Mouse (Mus musculus) gastrocnemius, adult 2 months (tissue): Measurements from ENCODE around the gene Hic1. TPM values are rescaled to one million over a fixed set of nuclear protein-coding genes. Genes with fewer than 3 reads are reported as not detected.
A peak's percentile ranks its signal among the peaks of the same experiment; 100 is the strongest.

ENCODE experiments used
- DNase-seq: peaks from one replicate; pipeline ENCODE4 v3.0.0; 2022
- H3K27ac ChIP-seq: fragments of 200-600 bp; 2 replicates; pipeline ENCODE4 v1.8.1; 2022; ENCODE audit warnings: mild to moderate bottlenecking
- H3K4me3 ChIP-seq: fragments of 200-600 bp; 2 replicates; pipeline ENCODE4 v1.8.1; 2022; ENCODE audit warnings: mild to moderate bottlenecking, moderate library complexity
- CTCF ChIP-seq: fragments of 200-600 bp; IDR thresholded peaks from 2 replicates; pipeline ENCODE4 v1.8.1; 2022; ENCODE audit warnings: antibody characterized with exemption, mild to moderate bottlenecking, moderate library complexity
- intact Hi-C: fragments of 180-260 bp; cut with DNase I; formaldehyde crosslinking; loops from one replicate; pipeline ENCODE4 v1.15.1; 2025
- total RNA-seq, 2 experiments: library from RNA; stranded (reverse); gene quantifications; 2 replicates each; pipeline ENCODE4 v1.2.3; 2021

The Hic1 gene
- total RNA-seq, 2 experiments from 2014 or later = 4.6 to 6.6 TPM

DNA sequence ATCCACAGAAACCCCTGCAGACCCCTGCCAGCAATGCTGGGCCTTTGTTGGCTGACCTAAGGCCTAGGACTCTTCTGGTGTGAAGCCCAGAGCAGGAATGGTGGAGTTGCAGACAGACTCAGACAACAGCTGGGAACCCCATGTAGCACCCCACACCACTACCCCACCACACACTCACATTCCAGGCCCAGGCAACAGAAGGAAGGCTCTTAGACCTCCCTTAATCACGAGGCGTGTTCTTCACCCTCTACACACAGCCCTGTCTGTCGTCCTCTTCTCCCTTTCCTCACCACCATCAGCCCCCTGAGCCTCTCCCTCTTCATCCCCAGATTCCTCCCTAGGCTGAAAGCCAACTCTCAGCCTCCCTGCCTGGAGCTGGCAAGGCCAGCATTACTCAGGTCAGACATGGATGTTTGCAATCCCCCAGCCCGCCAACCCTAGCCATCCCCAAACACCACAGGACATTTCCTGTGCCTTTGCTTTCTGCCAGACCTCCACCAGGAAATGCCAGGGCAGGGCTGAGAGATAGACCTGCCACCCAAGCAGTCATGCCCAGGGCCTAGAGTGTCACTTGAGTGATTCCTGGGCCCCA, 7.8 kb downstream of the Hic1 start:
- Histone ChIP-seq H3K27ac (peak overlapping the region; percentile 92), H3K4me3 (no peak overlapping the region)
- TF ChIP-seq CTCF = no peak
- DNase-seq = no peak
- intact Hi-C loops = no loop called here

- H3K27ac ChIP-seq = peak overlapping the region; percentile 92
- no peak for TF ChIP-seq CTCF
- H3K4me3 ChIP-seq = no peak overlapping the region
- no peak for DNase-seq
- intact Hi-C loops = no loop called here
Observed at GRCm38 (mm10) chr11:75160954-75161353, 8.4 kb downstream of the Hic1 start.

GRCm38 (mm10) chr11:75159564-75159963, 9.8 kb downstream of the Hic1 start:
- peak; percentile 69 for TF ChIP-seq CTCF
- DNase-seq = peak; percentile 75
- intact Hi-C loops = no loop called here
- H3K27ac ChIP-seq = peak overlapping the region; percentile 92
- H3K4me3 ChIP-seq = no peak overlapping the region

DNA sequence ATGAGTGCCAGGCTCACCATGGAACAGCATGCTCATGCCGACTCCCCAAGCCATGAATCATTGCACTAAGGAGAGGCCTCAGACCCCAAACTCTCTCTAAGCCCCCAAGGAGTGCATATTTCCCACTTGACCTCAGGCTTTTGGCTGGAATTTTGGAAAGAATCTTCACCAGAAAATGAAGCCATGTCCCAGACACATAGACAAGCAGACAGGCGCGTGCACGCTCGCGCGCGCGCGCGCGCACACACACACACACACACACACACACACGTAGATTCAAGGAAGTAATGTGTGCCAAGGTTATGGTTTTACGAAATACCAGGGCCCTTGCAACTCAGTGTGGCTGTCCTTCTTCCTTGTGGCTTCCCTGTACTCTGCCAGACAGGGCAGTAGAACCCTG, 10.9 kb downstream of the Hic1 start:
- TF ChIP-seq CTCF = no peak
- no peak overlapping the region for H3K4me3 ChIP-seq
- DNase-seq = peak; percentile 31
- intact Hi-C loops = no loop called here
- peak overlapping the region; percentile 92 for H3K27ac ChIP-seq

GRCm38 (mm10) chr11:75157901-75158300, 11.4 kb downstream of the Hic1 start:
- no peak for DNase-seq
- TF ChIP-seq CTCF = no peak
- intact Hi-C loops = no loop called here
- Histone ChIP-seq H3K27ac (peak overlapping the region; percentile 92), H3K4me3 (no peak overlapping the region)

DNA sequence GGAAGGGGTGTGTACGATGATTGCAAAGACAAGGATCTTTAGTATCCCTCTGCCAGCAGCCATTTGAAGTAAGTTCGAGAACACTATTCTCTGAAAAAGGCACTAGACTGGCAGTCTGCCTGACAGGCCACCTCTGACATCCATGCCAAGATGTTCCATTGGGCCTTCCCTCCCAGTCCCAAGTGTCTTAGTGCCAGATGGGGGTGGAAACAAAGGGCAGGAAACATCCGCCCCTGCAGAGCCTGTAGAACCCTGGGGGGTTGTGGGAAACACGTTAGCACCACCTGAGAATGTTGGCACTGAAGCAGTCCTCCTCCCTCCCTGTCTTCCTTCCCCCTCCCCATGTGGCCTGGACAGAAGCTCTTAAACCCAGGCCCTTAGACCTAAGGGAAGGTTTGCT, 12.3 kb downstream of the Hic1 start:
- intact Hi-C loops = no loop called here
- peak overlapping the region; percentile 92 for H3K27ac ChIP-seq
- H3K4me3 ChIP-seq = no peak overlapping the region

DNA sequence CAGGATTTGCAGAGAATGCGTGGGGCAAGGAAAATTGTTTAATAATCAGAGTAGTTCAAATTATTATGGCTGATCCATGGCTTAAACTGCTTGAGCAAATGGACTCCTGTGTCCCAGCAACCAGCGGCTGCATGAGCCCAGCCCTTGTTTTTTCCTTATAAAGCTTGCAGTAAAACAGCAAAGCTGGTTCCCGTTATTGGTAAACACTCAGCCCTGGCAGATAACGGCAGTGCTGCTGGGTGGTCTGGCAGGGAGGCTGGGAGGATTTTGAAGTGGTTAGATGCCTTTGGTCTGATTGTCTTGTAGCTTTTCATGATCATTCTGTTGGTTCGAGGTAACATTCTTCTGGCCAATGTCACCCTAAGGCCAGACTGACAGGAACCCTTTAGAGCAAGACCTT, 12.9 kb downstream of the Hic1 start:
- DNase-seq = no peak
- H3K27ac ChIP-seq = peak overlapping the region; percentile 92
- no peak for TF ChIP-seq CTCF
- no peak overlapping the region for H3K4me3 ChIP-seq
- intact Hi-C loops = no loop called here

More for the DNA sequence above, 12.3 kb downstream of the Hic1 start:
- no peak for TF ChIP-seq CTCF
- DNase-seq = peak; percentile 32

DNA sequence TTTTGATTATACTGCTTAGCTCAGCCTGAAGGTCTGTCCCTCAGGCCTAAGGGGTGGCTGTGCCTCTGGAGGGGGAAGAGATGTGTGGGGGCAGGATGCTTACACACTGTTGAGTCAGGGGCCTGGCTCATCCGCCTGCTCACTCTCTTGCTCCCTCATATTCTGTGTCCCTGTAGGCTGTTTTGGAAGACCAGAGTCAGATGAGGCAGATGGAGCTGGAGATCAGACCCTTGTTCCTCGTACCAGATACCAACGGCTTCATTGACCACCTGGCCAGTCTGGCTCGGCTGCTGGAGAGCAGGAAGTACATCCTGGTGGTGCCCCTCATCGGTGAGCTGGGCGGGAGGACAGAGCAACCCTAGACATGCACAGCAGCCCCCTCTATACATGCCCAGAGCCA, 13.3 kb downstream of the Hic1 start:
- intact Hi-C loops = no loop called here
- Histone ChIP-seq H3K4me3 (no peak overlapping the region), H3K27ac (peak overlapping the region; percentile 92)
- DNase-seq = no peak
- no peak for TF ChIP-seq CTCF

DNA sequence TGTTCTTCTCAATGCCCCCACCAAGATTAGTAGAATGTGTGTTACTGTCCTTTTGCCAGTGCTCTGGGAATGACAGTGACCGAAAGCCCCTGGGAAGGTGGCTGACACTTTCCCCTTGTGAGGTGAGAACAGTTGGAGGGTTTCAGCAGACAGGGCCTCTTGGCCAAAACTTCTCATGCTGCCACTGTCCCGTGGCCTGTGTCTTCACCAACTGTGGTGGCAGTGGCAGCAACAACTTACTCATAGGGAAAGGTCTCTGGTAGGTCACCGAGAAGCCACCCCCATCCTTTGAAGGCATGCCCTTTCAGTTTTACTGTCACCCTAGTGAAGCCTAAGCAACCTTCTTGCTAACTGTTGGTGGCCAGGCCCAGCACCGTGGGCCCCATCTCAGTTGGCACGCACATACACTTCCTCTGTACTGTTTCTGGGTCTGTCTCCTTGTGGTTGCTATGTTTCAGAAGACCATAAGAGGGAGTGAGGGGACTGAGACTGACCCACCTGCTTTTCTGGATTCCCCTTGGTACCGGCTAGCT, 15.2 kb downstream of the Hic1 start:
- Histone ChIP-seq H3K4me3 (no peak overlapping the region), H3K27ac (peak overlapping the region; percentile 92)
- TF ChIP-seq CTCF = peak; percentile 4; the same call in 1 of the 2 replicates
- DNase-seq = no peak
- intact Hi-C loops = no loop called here

DNA sequence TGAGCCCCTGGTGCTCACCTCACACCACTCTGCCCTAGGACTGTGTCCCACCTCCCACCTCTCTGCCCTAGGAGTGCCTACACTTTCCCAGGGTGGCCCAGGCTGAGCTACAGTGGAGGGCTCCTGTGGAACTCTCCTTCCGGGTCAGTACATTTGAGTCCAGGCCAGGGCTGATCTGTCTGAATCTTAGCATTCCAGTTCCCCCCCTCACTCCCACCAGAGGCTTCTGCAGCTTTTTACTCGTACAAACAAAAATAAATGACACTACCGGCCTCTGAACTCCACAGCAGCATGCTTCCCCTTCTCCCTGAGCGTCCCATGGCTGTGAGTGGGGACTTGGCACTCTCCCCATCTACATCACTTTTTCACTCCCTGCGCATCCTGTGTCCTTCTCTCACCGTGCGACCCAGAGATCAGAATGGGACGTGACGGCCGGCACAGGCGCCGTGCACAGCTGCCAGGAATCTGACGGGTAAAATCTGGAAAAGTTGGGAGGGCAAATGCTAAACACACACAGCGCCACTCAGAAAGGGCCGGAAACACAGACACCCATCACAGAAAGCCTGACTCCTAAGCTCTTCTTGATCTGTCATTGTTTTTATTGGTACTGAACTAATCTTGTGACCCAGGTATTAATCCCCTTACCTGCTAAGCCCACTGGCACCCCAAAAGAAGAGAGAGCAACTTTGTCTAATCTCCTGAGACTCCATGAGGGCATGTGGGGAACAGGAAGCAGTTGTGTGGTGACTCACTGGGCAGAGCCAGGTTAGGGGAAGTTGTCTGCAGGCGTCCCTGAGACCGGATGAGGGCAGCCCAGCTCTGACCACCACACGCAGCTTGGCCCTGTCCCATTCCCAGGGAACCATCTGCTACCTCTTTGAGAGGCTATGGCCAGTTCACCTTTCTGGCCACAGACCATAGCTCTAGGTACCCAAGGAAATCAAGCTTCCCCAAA, 16.4 kb downstream of the Hic1 start:
- peak; percentile 38 for DNase-seq
- intact Hi-C loops = no loop called here
- H3K27ac ChIP-seq = peak overlapping the region; percentile 92
- TF ChIP-seq CTCF = no peak
- peak overlapping the region; percentile 9; the same call in 1 of the 2 replicates for H3K4me3 ChIP-seq

- DNase-seq = no peak
- Histone ChIP-seq H3K4me3 (no peak overlapping the region), H3K27ac (no peak overlapping the region)
- TF ChIP-seq CTCF = no peak
- intact Hi-C loops = no loop called here
Observed at GRCm38 (mm10) chr11:75150346-75150745, 19.0 kb downstream of the Hic1 start.

- intact Hi-C loops = no loop called here
- peak overlapping the region; percentile 84 for H3K27ac ChIP-seq
- DNase-seq = no peak
- no peak overlapping the region for H3K4me3 ChIP-seq
- TF ChIP-seq CTCF = no peak
Observed at GRCm38 (mm10) chr11:75148332-75149035, 20.8 kb downstream of the Hic1 start.

GRCm38 (mm10) chr11:75147846-75148168, 21.5 kb downstream of the Hic1 start:
- DNase-seq = peak; percentile 57
- no peak for TF ChIP-seq CTCF
- intact Hi-C loops = no loop called here
- Histone ChIP-seq H3K27ac (peak overlapping the region; percentile 84), H3K4me3 (no peak overlapping the region)
